Mouse (Mus musculus): ENCODE measurements around the gene Grip2.

DNA sequence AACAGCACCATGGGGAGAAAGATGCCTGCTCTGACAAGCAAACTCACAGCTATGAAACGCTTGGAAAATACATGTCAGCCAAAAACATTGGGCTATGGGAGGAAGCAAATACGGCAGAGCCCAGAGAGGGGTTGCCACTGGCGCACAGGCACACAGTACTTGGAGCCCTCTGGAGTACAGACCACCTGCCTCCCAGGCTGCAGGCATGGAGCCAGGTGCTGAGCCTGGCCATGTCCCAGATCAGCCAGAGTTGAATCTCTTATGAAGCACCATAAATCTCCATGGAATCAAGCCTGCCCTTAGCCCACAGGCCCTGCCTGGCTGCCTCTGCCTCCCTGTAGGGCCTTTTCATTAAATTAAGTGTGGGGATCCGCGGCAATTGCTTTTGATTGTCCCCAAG is 876 bp upstream of the Grip2 start:
- TF ChIP-seq CTCF (IDR thresholded peaks at IDR 0.05; ENCODE audit: borderline replicate concordance, insufficient read depth, low read length) (no peak), POLR2A (IDR thresholded peaks at IDR 0.05; ENCODE audit: low read depth, low read length) (no peak)
